8 mouse cellular contexts compared by ENCODE assay signal in genomic region chr1:171103179-171103840, GRCm38 (mm10). TPM values are rescaled to one million over a fixed set of nuclear protein-coding genes. Genes with fewer than 3 reads are reported as not detected.
A peak's percentile ranks its signal among the peaks of the same experiment; 100 is the strongest.
DNase-seq lines count a peak whose midpoint lies in the region; ATAC-seq and TF ChIP-seq lines count a peak whose summit lies in the region.

No protein-coding gene starts in this region.

- H3K9ac ChIP-seq in heart, adult 2 months (ENCODE audit: low read depth, low read length), result no peak overlapping the region

- WGBS in heart, adult 2 months, result 25% methylated on average over 10 of the region's 10 CpGs
- WGBS in thymus, adult 2 months, result 19% methylated on average over 10 of the region's 10 CpGs

- TF ChIP-seq CTCF in heart, adult 2 months (IDR thresholded peaks at IDR 0.05), result no peak
- TF ChIP-seq CTCF in thymus, adult 2 months (IDR thresholded peaks at IDR 0.05; ENCODE audit: borderline replicate concordance, control insufficient read depth, extremely low read depth, insufficient read depth, low read length, poor library complexity), result no peak

- H3K27ac ChIP-seq in heart, adult 2 months, result peak overlapping the region; percentile 15; the same call in 1 of the 2 replicates
- H3K27ac ChIP-seq in thymus, adult 2 months (ENCODE audit: control insufficient read depth, insufficient read depth, low read length), result peak overlapping the region; percentile 21

- TF ChIP-seq EP300 in heart, adult 2 months (IDR thresholded peaks at IDR 0.05; ENCODE audit: insufficient read depth, low read depth, low read length), result no peak

- H3K27me3 ChIP-seq in heart, adult 2 months (ENCODE audit: control insufficient read depth, insufficient read depth, low read length), result no peaks in the 10 kb centered on the region
- no peaks in the 10 kb centered on the region for H3K27me3 ChIP-seq in thymus, adult 2 months (ENCODE audit: control insufficient read depth, insufficient read depth, low read length)

- peak; percentile 32 to 50; a peak in 2 of 4 replicates for ATAC-seq in hematopoietic stem cell, adult 5-6 weeks (replicated peaks in 1 of 2; ENCODE audit: insufficient read depth in 1 of 2, low FRiP score in 2 of 2, low TSS enrichment in 1 of 2, low read depth in 1 of 2, poor library complexity in 2 of 2, severe bottlenecking in 2 of 2)
- ATAC-seq in megakaryocyte progenitor cell, adult 5-6 weeks (replicated peaks; ENCODE audit: poor library complexity), result peak; percentile 51

- peak in 1 of 2 experiments; percentile 30 for DNase-seq in heart, adult 2 months
- no peak for DNase-seq in heart, postnatal 36 days
- DNase-seq in thymus, adult 2 months, result no peak
- DNase-seq in thymus, postnatal 14 days, result no peak
- no peak for DNase-seq in gastrocnemius, adult 18-20 months (ENCODE audit: low spot score)
- DNase-seq in adrenal gland, postnatal 25 days, result no peak

- TF ChIP-seq POLR2A in heart, adult 2 months (IDR thresholded peaks at IDR 0.05; ENCODE audit: insufficient read depth, low read depth, low read length), result no peak
- TF ChIP-seq POLR2A in thymus, adult 2 months (IDR thresholded peaks at IDR 0.05; ENCODE audit: control insufficient read depth, extremely low read depth, insufficient read depth, low read length, poor library complexity), result no peak

- no peaks in the 10 kb centered on the region for H3K79me2 ChIP-seq in heart, adult 2 months (replicated peaks; ENCODE audit: control insufficient read depth, insufficient read depth, low read length)

- H3K4me1 ChIP-seq in heart, adult 2 months (ENCODE audit: control insufficient read depth, insufficient read depth, low read length), result no peaks in the 10 kb centered on the region; the same call in 1 of the 2 replicates
- peaks cover 8% of the 10 kb centered on the region for H3K4me1 ChIP-seq in thymus, adult 2 months (replicated peaks; ENCODE audit: control insufficient read depth, insufficient read depth, low read length)

- no peaks in the 10 kb centered on the region for H3K36me3 ChIP-seq in heart, adult 2 months (ENCODE audit: control insufficient read depth, insufficient read depth, low read length)
- H3K36me3 ChIP-seq in thymus, adult 2 months (ENCODE audit: control insufficient read depth, insufficient read depth, low read length), result no peaks in the 10 kb centered on the region

- H3K4me3 ChIP-seq in heart, adult 2 months, result peak overlapping the region; percentile 92
- peak overlapping the region; percentile 17; the same call in 1 of the 2 replicates for H3K4me3 ChIP-seq in thymus, adult 2 months (ENCODE audit: control insufficient read depth, insufficient read depth, low read length)

- intact Hi-C loops in heart, adult 2 months (cut with DNase I), result loop anchor here (2.0 to 10.0 kb wide), 2 partner anchors 59 to 401 kb away; partner anchors contain the start of gene Alyref2
- intact Hi-C loops in heart, postnatal 36 days (cut with DNase I), result loop anchor here (1.0 kb wide), 1 partner anchor 65 kb away; no protein-coding TSS in a partner anchor

RNA-seq across cellular contexts. Expression of gene Cfap126, which starts 10.4 kb away (rescaled TPM):
- total RNA-seq in heart, adult 2 months (2021), result under 1 TPM; 0.89 to 0.98 TPM
- 2.1 and 6.3 TPM in 2 replicates for polyA plus RNA-seq in heart, adult 2 months (2012; rRNA removed)
- 1 to 10 TPM in 1 of 2 experiments, under 1 TPM in 1; 0.69 to 1.2 TPM for total RNA-seq in heart, postnatal 36 days (2021)
- polyA plus RNA-seq in thymus, adult 2 months (2012; rRNA removed), result 2.7 and 2.8 TPM in 2 replicates
- total RNA-seq in hematopoietic stem cell, adult 5-6 weeks (2017), result 2.4 and 3.3 TPM in 2 replicates
- total RNA-seq in megakaryocyte progenitor cell, adult 5-6 weeks (2015), result 2.0 and 4.2 TPM in 2 replicates
- total RNA-seq in megakaryocyte progenitor cell, adult 5-6 weeks (2017), result 1.0 and 4.8 TPM in 2 replicates
- total RNA-seq in gastrocnemius, adult 18-20 months (2021), result 1 to 10 TPM; 1.2 to 2.0 TPM
- 2.3 and 4.5 TPM in 2 replicates for total RNA-seq in adrenal gland, postnatal 25 days (2021)

RNA-seq across cellular contexts. Expression of gene Fcgr3, which starts 38.6 kb away (rescaled TPM):
- total RNA-seq in heart, adult 2 months (2021), result 10 to 100 TPM; 12.1 to 12.7 TPM
- polyA plus RNA-seq in heart, adult 2 months (2012; rRNA removed), result 11.5 and 12.6 TPM in 2 replicates
- total RNA-seq in heart, postnatal 36 days (2021), result 10 to 100 TPM; 13.7 to 18.6 TPM
- polyA plus RNA-seq in thymus, adult 2 months (2012; rRNA removed), result 16.6 and 20.7 TPM in 2 replicates
- 30.2 and 49.4 TPM in 2 replicates for total RNA-seq in hematopoietic stem cell, adult 5-6 weeks (2017)
- 384 and 416 TPM in 2 replicates for total RNA-seq in megakaryocyte progenitor cell, adult 5-6 weeks (2015)
- 406 and 474 TPM in 2 replicates for total RNA-seq in megakaryocyte progenitor cell, adult 5-6 weeks (2017)
- total RNA-seq in gastrocnemius, adult 18-20 months (2021), result 1 to 10 TPM; 1.8 to 4.4 TPM
- total RNA-seq in adrenal gland, postnatal 25 days (2021), result 5.5 and 7.4 TPM in 2 replicates

RNA-seq across cellular contexts. Expression of gene Sdhc, which starts 47.1 kb away (rescaled TPM):
- 1,000 to 10,000 TPM; 1,087 to 1,288 TPM for total RNA-seq in heart, adult 2 months (2021)
- polyA plus RNA-seq in heart, adult 2 months (2012; rRNA removed), result 1,025 and 1,670 TPM in 2 replicates
- 1,000 to 10,000 TPM; 1,165 to 1,188 TPM for total RNA-seq in heart, postnatal 36 days (2021)
- 191 and 231 TPM in 2 replicates for polyA plus RNA-seq in thymus, adult 2 months (2012; rRNA removed)
- 52.4 and 87.6 TPM in 2 replicates for total RNA-seq in hematopoietic stem cell, adult 5-6 weeks (2017)
- 154 and 160 TPM in 2 replicates for total RNA-seq in megakaryocyte progenitor cell, adult 5-6 weeks (2015)
- total RNA-seq in megakaryocyte progenitor cell, adult 5-6 weeks (2017), result 63.2 and 69.4 TPM in 2 replicates
- total RNA-seq in gastrocnemius, adult 18-20 months (2021), result 100 to 1,000 TPM; 667 to 772 TPM
- 372 and 386 TPM in 2 replicates for total RNA-seq in adrenal gland, postnatal 25 days (2021)

RNA-seq across cellular contexts. Expression of gene Mpz, which starts 47.2 kb away (rescaled TPM):
- total RNA-seq in heart, adult 2 months (2021), result under 1 TPM in 1 of 2 experiments, not detected in 1; 0.39 TPM
- 3.2 and 8.0 TPM in 2 replicates for polyA plus RNA-seq in heart, adult 2 months (2012; rRNA removed)
- total RNA-seq in heart, postnatal 36 days (2021), result under 1 TPM in 1 of 2 experiments, not detected in 1; 0.44 TPM
- 1.1 and 7.4 TPM in 2 replicates for polyA plus RNA-seq in thymus, adult 2 months (2012; rRNA removed)
- not detected in 2 replicates for total RNA-seq in hematopoietic stem cell, adult 5-6 weeks (2017)
- total RNA-seq in megakaryocyte progenitor cell, adult 5-6 weeks (2015), result not detected in 2 replicates
- not detected in 2 replicates for total RNA-seq in megakaryocyte progenitor cell, adult 5-6 weeks (2017)
- total RNA-seq in gastrocnemius, adult 18-20 months (2021), result 10 to 100 TPM; 28.7 to 29.5 TPM
- total RNA-seq in adrenal gland, postnatal 25 days (2021), result 0.88 and 2.9 TPM in 2 replicates
